Mouse (Mus musculus): Measurements from ENCODE around the gene Slc51a.

GRCm38 (mm10) chr16:32464908-32465307 lies 22.8 kb downstream of the Slc51a start:
- TF ChIP-seq EP300 (optimal IDR thresholded peaks at IDR 0.05) (no peak), CTCF (IDR thresholded peaks at IDR 0.05; ENCODE audit: low read depth) (peak; percentile 20; the same call in 1 of the 2 replicates)
